Mouse (Mus musculus): Measurements from ENCODE around the gene Xlr4a. TPM values are rescaled to one million over a fixed set of nuclear protein-coding genes. Genes with fewer than 3 reads are reported as not detected.

The Xlr4a gene
- polyA plus RNA-seq, 1 experiment from 2014 or later, result 0.86 TPM

DNA sequence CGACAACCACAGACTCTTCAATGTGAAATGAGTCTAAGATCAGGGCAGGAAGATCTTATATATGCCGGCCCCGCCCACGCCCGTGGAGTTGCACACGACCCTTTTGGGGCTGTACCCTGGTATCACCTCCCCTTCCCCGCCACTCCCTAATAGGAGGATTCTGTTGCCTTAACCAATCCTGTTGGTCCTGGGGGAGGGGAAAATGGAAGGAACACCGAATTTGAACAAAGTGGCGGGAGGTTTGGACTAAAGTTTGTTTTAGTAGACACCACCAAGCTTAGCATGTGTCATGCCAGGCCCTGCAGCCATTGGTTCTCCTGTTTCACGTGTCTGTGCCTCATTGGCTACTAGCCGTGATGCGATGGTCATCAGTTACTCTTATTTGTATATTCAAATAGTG, 42.6 kb downstream of the Xlr4a start:
- Histone ChIP-seq H3K27ac (no peak overlapping the region), H3K4me1 (no peaks in the 10 kb centered on the region), H3K36me3 (no peaks in the 10 kb centered on the region), H3K27me3 (no peaks in the 10 kb centered on the region; the same call in 1 of the 2 replicates), H3K4me2 (no peak overlapping the region), H3K4me3 (no peak overlapping the region), H3K9ac (no peak overlapping the region), H3K9me3 (no peaks in the 10 kb centered on the region)
- WGBS, result 80% methylated on average over 12 of the region's 12 CpGs
- no peak for ATAC-seq (ENCODE audit: insufficient number of reproducible peaks, low FRiP score, low TSS enrichment, low read depth)

DNA sequence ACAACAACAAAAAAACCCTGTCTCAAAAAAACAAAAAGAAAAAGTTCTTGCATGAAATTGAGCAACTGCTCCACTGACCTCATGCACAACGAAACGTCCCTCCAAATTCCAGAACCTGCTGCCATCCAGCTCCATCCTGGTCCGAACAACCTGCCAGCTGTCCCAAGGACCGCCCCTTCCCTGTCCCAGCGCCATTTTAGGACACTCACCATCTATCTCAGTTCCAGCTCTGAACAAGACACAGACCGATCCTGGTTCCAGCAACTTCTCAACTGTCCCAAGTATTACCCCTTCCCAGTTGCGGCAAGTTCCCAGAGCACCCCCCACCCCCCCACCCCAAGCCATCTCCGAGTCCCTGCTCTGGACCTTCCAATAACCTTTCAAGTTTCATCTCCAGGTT, 43.4 kb downstream of the Xlr4a start:
- H3K4me2 ChIP-seq, result no peak overlapping the region
- H3K4me1 ChIP-seq, result no peaks in the 10 kb centered on the region
- no peak overlapping the region for H3K27ac ChIP-seq
- no peaks in the 10 kb centered on the region for H3K9me3 ChIP-seq
- no peaks in the 10 kb centered on the region for H3K36me3 ChIP-seq
- no peak overlapping the region for H3K9ac ChIP-seq
- no peaks in the 10 kb centered on the region; the same call in 1 of the 2 replicates for H3K27me3 ChIP-seq
- 84% methylated on average over 8 of the region's 8 CpGs for WGBS
- ATAC-seq (ENCODE audit: insufficient number of reproducible peaks, low FRiP score, low TSS enrichment, low read depth), result no peak
- H3K4me3 ChIP-seq, result no peak overlapping the region

DNA sequence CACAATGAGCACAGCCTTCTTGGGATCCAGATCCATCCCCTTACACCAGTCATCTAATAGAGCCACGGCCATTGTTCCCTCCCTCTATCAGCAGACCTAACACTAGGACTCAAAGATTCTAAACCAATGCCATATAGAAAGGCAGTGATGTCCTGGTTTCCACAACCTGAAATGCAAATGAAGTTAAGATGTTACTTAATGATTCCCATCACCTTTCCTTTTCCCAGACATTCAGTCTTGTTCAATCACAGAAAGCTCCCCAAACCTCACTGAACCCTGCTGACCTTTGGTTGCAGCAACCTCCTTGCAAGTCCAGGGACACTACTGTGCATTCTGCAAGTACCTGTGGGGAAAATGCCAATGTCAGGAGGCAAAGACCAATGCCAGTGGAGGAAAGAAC, 45.3 kb downstream of the Xlr4a start, which contains the start of gene Pnma5:
Gene Pnma5, minus strand, starts transcription at position 101 of the 400 bp plus-strand sequence.
- H3K9ac ChIP-seq, result no peak within 1 kb of the TSS
- H3K4me1 ChIP-seq, result no peaks in the 10 kb centered on the region
- H3K36me3 ChIP-seq, result no peaks in the 10 kb centered on the region
- H3K27ac ChIP-seq, result no peak within 1 kb of the TSS
- H3K4me3 ChIP-seq, result no peak within 1 kb of the TSS
- WGBS, result 81% methylated on average over 1 of the region's 1 CpGs
- ATAC-seq (ENCODE audit: insufficient number of reproducible peaks, low FRiP score, low TSS enrichment, low read depth), result no peak
- H3K27me3 ChIP-seq, result no peaks in the 10 kb centered on the region; the same call in 1 of the 2 replicates
- no peak within 1 kb of the TSS for H3K4me2 ChIP-seq
- H3K9me3 ChIP-seq, result no peaks in the 10 kb centered on the region

Other genes with a start within 250 kb of the Xlr4a start
- 58.4 and 58.8 TPM in 2 replicates for gene Cetn2, start 164.1 kb downstream of the Xlr4a start, polyA plus RNA-seq (2015; fragmentation: Nextera tagmentation; extraction: Ambion mirVana)
- gene Nsdhl, start 163.9 kb downstream of the Xlr4a start, polyA plus RNA-seq (2015; fragmentation: Nextera tagmentation; extraction: Ambion mirVana), result 21.4 and 24.0 TPM in 2 replicates
- gene Zfp185, start 95.1 kb downstream of the Xlr4a start, polyA plus RNA-seq (2015; fragmentation: Nextera tagmentation; extraction: Ambion mirVana), result 76.3 and 82.8 TPM in 2 replicates
- gene Pnma5, start 45.4 kb downstream of the Xlr4a start, polyA plus RNA-seq (2015; fragmentation: Nextera tagmentation; extraction: Ambion mirVana), result 0.24 and 0.49 TPM in 2 replicates
- gene Pnma3, start 17.7 kb downstream of the Xlr4a start, polyA plus RNA-seq (2015; fragmentation: Nextera tagmentation; extraction: Ambion mirVana), result 0.07 and 0.17 TPM in 2 replicates
- 2.1 and 2.5 TPM in 2 replicates for gene Xlr3a, start 14.6 kb upstream of the Xlr4a start, polyA plus RNA-seq (2015; fragmentation: Nextera tagmentation; extraction: Ambion mirVana)
- 0.14 and 0.15 TPM in 2 replicates for gene Gm14685, start 34.6 kb upstream of the Xlr4a start, polyA plus RNA-seq (2015; fragmentation: Nextera tagmentation; extraction: Ambion mirVana)
- gene Xlr5b, start 66.3 kb upstream of the Xlr4a start, polyA plus RNA-seq (2015; fragmentation: Nextera tagmentation; extraction: Ambion mirVana), result not detected in 2 replicates
- not detected in 2 replicates for gene DXBay18, start 67.0 kb upstream of the Xlr4a start, polyA plus RNA-seq (2015; fragmentation: Nextera tagmentation; extraction: Ambion mirVana)
- not detected in 2 replicates for gene Spin2d, start 94.5 kb upstream of the Xlr4a start, polyA plus RNA-seq (2015; fragmentation: Nextera tagmentation; extraction: Ambion mirVana)
- gene Xlr3b, start 109.7 kb upstream of the Xlr4a start, polyA plus RNA-seq (2015; fragmentation: Nextera tagmentation; extraction: Ambion mirVana), result 12.6 and 12.9 TPM in 2 replicates
- 0.52 and 1.0 TPM in 2 replicates for gene Xlr4b, start 131.9 kb upstream of the Xlr4a start, polyA plus RNA-seq (2015; fragmentation: Nextera tagmentation; extraction: Ambion mirVana)
- 12.9 and 14.0 TPM in 2 replicates for gene F8a, start 145.8 kb upstream of the Xlr4a start, polyA plus RNA-seq (2015; fragmentation: Nextera tagmentation; extraction: Ambion mirVana)
- 0.14 and 0.22 TPM in 2 replicates for gene Xlr4c, start 160.7 kb upstream of the Xlr4a start, polyA plus RNA-seq (2015; fragmentation: Nextera tagmentation; extraction: Ambion mirVana)
- 0.37 TPM in 1 of 2 replicates, not detected in the other for gene Xlr3c, start 182.9 kb upstream of the Xlr4a start, polyA plus RNA-seq (2015; fragmentation: Nextera tagmentation; extraction: Ambion mirVana)
- not detected in 2 replicates for gene Xlr5a, start 210.5 kb upstream of the Xlr4a start, polyA plus RNA-seq (2015; fragmentation: Nextera tagmentation; extraction: Ambion mirVana)
- not detected in 2 replicates for gene Xlr5c, start 210.5 kb upstream of the Xlr4a start, polyA plus RNA-seq (2015; fragmentation: Nextera tagmentation; extraction: Ambion mirVana)